Mouse (Mus musculus) heart, postnatal 0 days (tissue): ENCODE measurements around the gene Ehbp1.

Experiments
- CTCF ChIP-seq: IDR thresholded peaks from 2 replicates; pipeline ENCODE4 v1.5.1; 2016; ENCODE audit warnings: antibody characterized with exemption, control low read depth, low read depth
- EP300 ChIP-seq: IDR thresholded peaks from 2 replicates; pipeline ENCODE4 v1.6.1; 2016; ENCODE audit warnings: antibody characterized with exemption, low read depth

- TF ChIP-seq EP300 (no peak), CTCF (no peak)
Observed at GRCm38 (mm10) chr11:21994377-21995370, 347.4 kb downstream of the Ehbp1 start.
